Mouse (Mus musculus) stomach, postnatal 0 days (tissue): ENCODE data around the gene Phactr1.

Experiments
- CTCF ChIP-seq: IDR thresholded peaks from 2 replicates; pipeline ENCODE4 v1.5.1; 2016; ENCODE audit warnings: antibody characterized with exemption, low read depth, mild to moderate bottlenecking, moderate library complexity
- EP300 ChIP-seq: optimal IDR thresholded peaks from 2 replicates; pipeline ENCODE3; 2016; ENCODE audit warnings: antibody characterized with exemption

DNA sequence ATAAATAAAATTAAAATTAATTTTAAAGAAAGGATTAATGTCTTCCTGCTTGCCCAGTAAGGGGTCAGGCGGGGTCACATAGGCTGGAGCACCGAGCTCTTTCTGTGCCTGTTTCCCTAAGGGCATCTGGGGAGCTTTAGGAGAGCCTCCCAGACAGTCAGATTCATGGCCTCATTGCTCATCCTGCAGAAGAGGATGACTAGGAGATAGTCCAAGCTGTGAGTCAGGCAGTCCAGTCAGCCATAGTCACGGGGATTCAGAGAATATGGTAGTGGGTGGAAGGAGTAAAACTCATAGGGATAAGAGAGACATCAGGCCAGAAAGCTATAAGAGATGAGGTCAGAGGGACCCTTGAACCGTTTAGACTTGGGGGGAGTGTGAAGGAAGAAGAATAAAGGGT is 362.3 kb downstream of the Phactr1 start:
- no peak for TF ChIP-seq CTCF
- no peak for TF ChIP-seq EP300
